Mouse (Mus musculus): ENCODE data around the gene Fezf1. TPM values are rescaled to one million over a fixed set of nuclear protein-coding genes. Genes with fewer than 3 reads are reported as not detected.

Fezf1 gene
- 34.9 and 37.0 TPM in 2 replicates for polyA plus RNA-seq (2014; fragmentation: Nextera tagmentation; extraction: Ambion mirVana)

DNA sequence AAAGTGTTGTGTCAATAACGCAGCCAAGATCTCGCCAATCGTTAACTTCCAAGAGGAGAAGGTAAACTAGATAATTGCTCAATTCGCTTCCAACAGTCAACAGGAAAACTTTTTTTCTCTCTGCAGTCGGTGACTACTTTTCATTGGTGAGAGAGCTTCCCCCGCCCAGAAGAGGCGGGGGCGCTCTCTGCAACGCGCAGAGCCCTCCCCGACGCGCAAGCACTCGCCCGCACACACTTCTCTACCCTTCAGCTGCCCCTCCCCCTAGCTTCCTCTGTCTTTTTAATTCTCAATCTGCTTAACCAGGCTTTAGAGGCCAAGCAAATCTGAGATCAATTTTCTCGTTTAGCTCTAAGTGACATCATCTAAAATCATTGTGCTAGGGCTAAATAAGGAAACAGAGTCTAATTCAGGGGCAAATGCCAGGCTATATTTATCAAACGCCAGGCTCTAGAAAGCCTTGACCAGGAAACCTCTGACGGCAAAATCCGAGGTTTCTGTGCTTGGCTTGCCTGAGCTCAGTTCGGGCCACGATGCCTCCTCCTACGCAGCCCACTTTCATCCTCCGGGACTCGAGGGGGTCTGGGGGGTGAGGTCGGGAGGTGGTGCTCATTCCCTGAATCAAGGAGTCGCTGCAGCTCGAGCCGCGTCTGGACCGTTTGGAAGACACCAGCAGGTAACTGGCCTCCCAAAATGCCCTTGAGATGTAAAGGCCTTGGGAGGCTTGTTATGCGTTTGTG, at the start of gene Fezf1:
TSS of gene Fezf1 (minus strand) at position 50 of the 740 bp plus-strand sequence.
- DNase-seq (ENCODE audit: low spot score) (peak; percentile 83), ATAC-seq (replicated peaks; ENCODE audit: low FRiP score) (peak; percentile 84)
- H3K9ac ChIP-seq (ENCODE audit: low read length) = peak within 1 kb of the TSS; percentile 91
- no peaks in the 10 kb centered on the region for H3K36me3 ChIP-seq (ENCODE audit: control insufficient read depth, insufficient read depth, low read length)
- H3K4me2 ChIP-seq (ENCODE audit: low read depth, low read length, severe bottlenecking) = peak within 1 kb of the TSS; percentile 75
- WGBS = under 1% methylated on average over 31 of the region's 31 CpGs
- H3K27ac ChIP-seq (ENCODE audit: low read depth, low read length) = peak within 1 kb of the TSS; percentile 94
- H3K9me3 ChIP-seq (ENCODE audit: control insufficient read depth, low read length) = no peaks in the 10 kb centered on the region
- H3K4me1 ChIP-seq (replicated peaks; ENCODE audit: control insufficient read depth, insufficient read depth, low read length) = peaks cover 12% of the 10 kb centered on the region; the same call in 1 of the 2 replicates
- H3K27me3 ChIP-seq (ENCODE audit: control insufficient read depth, insufficient read depth, low read length) = peaks cover 11% of the 10 kb centered on the region
- H3K4me3 ChIP-seq (ENCODE audit: low read depth, low read length) = peak within 1 kb of the TSS; percentile 66

DNA sequence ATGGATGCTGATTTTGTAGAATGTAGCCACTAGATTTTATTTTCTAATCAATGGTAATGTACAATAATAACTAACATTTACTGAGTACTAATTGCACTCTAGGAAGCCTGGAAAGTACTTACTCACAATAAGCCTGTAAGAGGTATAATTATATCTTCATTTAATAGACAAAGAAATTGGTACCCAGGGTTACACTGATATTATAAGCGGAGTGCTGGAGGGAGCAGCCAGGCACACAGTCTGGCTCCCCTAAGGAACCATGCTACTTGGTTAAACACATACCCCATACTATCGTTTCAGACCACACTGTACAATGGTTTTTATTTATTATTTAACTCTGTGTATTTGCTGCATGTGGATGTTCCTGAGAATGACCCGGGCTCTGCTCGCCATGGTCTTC, 46.5 kb upstream of the Fezf1 start:
- no peaks in the 10 kb centered on the region for H3K27me3 ChIP-seq (ENCODE audit: control insufficient read depth, insufficient read depth, low read length)
- DNase-seq (ENCODE audit: low spot score) (no peak), ATAC-seq (replicated peaks; ENCODE audit: low FRiP score) (no peak)
- 90% methylated on average over 4 of the region's 4 CpGs for WGBS
- 0 out of 2 replicates have a peak, but pooled peaks cover 2% of the 10 kb centered on the region for H3K4me1 ChIP-seq (replicated peaks; ENCODE audit: control insufficient read depth, insufficient read depth, low read length)
- no peaks in the 10 kb centered on the region for H3K36me3 ChIP-seq (ENCODE audit: control insufficient read depth, insufficient read depth, low read length)
- no peak overlapping the region for H3K4me2 ChIP-seq (ENCODE audit: low read depth, low read length, severe bottlenecking)
- no peak overlapping the region for H3K9ac ChIP-seq (ENCODE audit: low read length)
- H3K4me3 ChIP-seq (ENCODE audit: low read depth, low read length) = no peak overlapping the region
- no peak overlapping the region for H3K27ac ChIP-seq (ENCODE audit: low read depth, low read length)
- H3K9me3 ChIP-seq (ENCODE audit: control insufficient read depth, low read length) = no peaks in the 10 kb centered on the region

- Histone ChIP-seq H3K9ac (ENCODE audit: low read length) (no peak overlapping the region), H3K4me3 (ENCODE audit: low read depth, low read length) (no peak overlapping the region), H3K27ac (ENCODE audit: low read depth, low read length) (no peak overlapping the region), H3K4me2 (ENCODE audit: low read depth, low read length, severe bottlenecking) (no peak overlapping the region), H3K9me3 (ENCODE audit: control insufficient read depth, low read length) (no peaks in the 10 kb centered on the region), H3K36me3 (ENCODE audit: control insufficient read depth, insufficient read depth, low read length) (no peaks in the 10 kb centered on the region), H3K27me3 (ENCODE audit: control insufficient read depth, insufficient read depth, low read length) (no peaks in the 10 kb centered on the region), H3K4me1 (replicated peaks; ENCODE audit: control insufficient read depth, insufficient read depth, low read length) (0 out of 2 replicates have a peak, but pooled peaks cover 2% of the 10 kb centered on the region)
- WGBS = 92% methylated on average over 4 of the region's 4 CpGs
- ATAC-seq (replicated peaks; ENCODE audit: low FRiP score) (no peak), DNase-seq (ENCODE audit: low spot score) (no peak)
Measured at GRCm38 (mm10) chr6:23288752-23289151, 40.6 kb upstream of the Fezf1 start.

DNA sequence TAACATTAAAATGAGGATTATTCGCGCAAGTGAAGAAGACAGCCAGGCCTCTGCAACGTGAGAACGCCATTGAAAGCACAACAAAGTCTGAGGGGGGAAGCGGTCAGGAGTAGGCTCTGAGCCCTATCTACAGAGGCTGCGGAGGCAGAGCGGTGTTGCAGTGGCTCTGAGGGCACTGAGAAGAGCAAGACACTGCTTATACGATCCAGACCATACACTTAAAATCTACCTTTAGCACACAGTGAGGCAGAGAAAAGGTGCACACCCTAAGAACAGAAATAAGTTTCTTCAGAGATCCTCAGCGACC, 33.3 kb upstream of the Fezf1 start:
- H3K9ac ChIP-seq (ENCODE audit: low read length) = no peak overlapping the region
- H3K27me3 ChIP-seq (ENCODE audit: control insufficient read depth, insufficient read depth, low read length) = peaks cover 8% of the 10 kb centered on the region; the same call in 1 of the 2 replicates
- peak overlapping the region; percentile 25; the same call in 1 of the 2 replicates for H3K4me2 ChIP-seq (ENCODE audit: low read depth, low read length, severe bottlenecking)
- DNase-seq (ENCODE audit: low spot score) = peak; percentile 60
- WGBS = 14% methylated on average over 9 of the region's 9 CpGs
- no peaks in the 10 kb centered on the region for H3K9me3 ChIP-seq (ENCODE audit: control insufficient read depth, low read length)
- ATAC-seq (replicated peaks; ENCODE audit: low FRiP score) = peak; percentile 62
- peak overlapping the region; percentile 34; the same call in 1 of the 2 replicates for H3K27ac ChIP-seq (ENCODE audit: low read depth, low read length)
- H3K36me3 ChIP-seq (ENCODE audit: control insufficient read depth, insufficient read depth, low read length) = no peaks in the 10 kb centered on the region
- no peak overlapping the region for H3K4me3 ChIP-seq (ENCODE audit: low read depth, low read length)
- peaks cover 7% of the 10 kb centered on the region; the same call in 1 of the 2 replicates for H3K4me1 ChIP-seq (replicated peaks; ENCODE audit: control insufficient read depth, insufficient read depth, low read length)

DNA sequence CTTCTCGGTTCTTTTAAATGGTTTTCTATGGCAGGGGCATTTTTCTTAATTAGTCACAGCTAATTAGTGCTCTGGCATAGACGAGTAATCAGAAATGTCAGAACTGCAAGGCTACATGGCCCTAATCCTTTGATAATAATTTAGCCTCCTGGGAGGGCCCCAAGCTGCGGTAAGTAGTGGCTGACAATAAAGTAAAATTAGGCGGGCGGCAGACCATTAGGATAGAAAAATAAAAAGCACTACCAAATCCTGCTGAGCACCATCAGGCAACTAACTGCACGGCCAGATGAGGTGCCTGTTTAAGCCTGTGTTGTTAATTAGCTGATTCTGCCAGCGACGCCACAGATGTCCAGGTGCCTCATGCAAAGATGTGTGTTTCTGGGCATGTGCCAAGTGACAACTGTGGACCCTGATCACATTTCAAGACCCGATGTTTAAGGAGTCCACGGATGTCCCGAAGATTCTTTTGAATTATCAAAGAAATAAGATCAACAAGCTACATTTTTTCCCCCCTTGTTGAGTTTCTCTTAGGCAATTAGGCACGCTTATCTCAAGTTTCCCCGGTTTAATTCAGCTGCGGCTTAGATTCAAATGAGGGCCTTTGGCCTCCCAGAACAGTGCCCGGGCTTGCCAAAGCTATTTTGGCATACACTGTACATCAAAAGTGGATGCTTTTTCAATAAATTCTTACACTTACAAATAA, 32.8 kb upstream of the Fezf1 start:
- Histone ChIP-seq H3K27me3 (ENCODE audit: control insufficient read depth, insufficient read depth, low read length) (peaks cover 10% of the 10 kb centered on the region; the same call in 1 of the 2 replicates), H3K9ac (ENCODE audit: low read length) (no peak overlapping the region), H3K4me2 (ENCODE audit: low read depth, low read length, severe bottlenecking) (peak overlapping the region; percentile 25; the same call in 1 of the 2 replicates), H3K27ac (ENCODE audit: low read depth, low read length) (peak overlapping the region; percentile 34; the same call in 1 of the 2 replicates), H3K4me1 (replicated peaks; ENCODE audit: control insufficient read depth, insufficient read depth, low read length) (peaks cover 7% of the 10 kb centered on the region; the same call in 1 of the 2 replicates), H3K36me3 (ENCODE audit: control insufficient read depth, insufficient read depth, low read length) (no peaks in the 10 kb centered on the region), H3K4me3 (ENCODE audit: low read depth, low read length) (no peak overlapping the region), H3K9me3 (ENCODE audit: control insufficient read depth, low read length) (no peaks in the 10 kb centered on the region)
- peak; percentile 84 for DNase-seq (ENCODE audit: low spot score)
- ATAC-seq (replicated peaks; ENCODE audit: low FRiP score) = peak; percentile 92
- 7% methylated on average over 15 of the region's 15 CpGs for whole genome bisulfite sequencing

GRCm38 (mm10) chr6:23273483-23273882, 25.3 kb upstream of the Fezf1 start:
- no peak overlapping the region for H3K27ac ChIP-seq (ENCODE audit: low read depth, low read length)
- peak; percentile 51 for ATAC-seq (replicated peaks; ENCODE audit: low FRiP score)
- 18% methylated on average over 4 of the region's 4 CpGs for WGBS

GRCm38 (mm10) chr6:23272979-23273378, 24.8 kb upstream of the Fezf1 start:
- Histone ChIP-seq H3K27me3 (ENCODE audit: control insufficient read depth, insufficient read depth, low read length) (peaks cover 10% of the 10 kb centered on the region; the same call in 1 of the 2 replicates), H3K4me1 (replicated peaks; ENCODE audit: control insufficient read depth, insufficient read depth, low read length) (peaks cover 17% of the 10 kb centered on the region), H3K9me3 (ENCODE audit: control insufficient read depth, low read length) (no peaks in the 10 kb centered on the region), H3K4me2 (ENCODE audit: low read depth, low read length, severe bottlenecking) (peak overlapping the region; percentile 32; the same call in 1 of the 2 replicates), H3K27ac (ENCODE audit: low read depth, low read length) (peak overlapping the region; percentile 58), H3K36me3 (ENCODE audit: control insufficient read depth, insufficient read depth, low read length) (no peaks in the 10 kb centered on the region), H3K9ac (ENCODE audit: low read length) (no peak overlapping the region), H3K4me3 (ENCODE audit: low read depth, low read length) (0 out of 2 replicates have a peak overlapping the region, but pooled peaks have one; percentile 7)
- peak; percentile 95 for ATAC-seq (replicated peaks; ENCODE audit: low FRiP score)
- DNase-seq (ENCODE audit: low spot score) = peak; percentile 84
- 1% methylated on average over 11 of the region's 11 CpGs for WGBS

More at GRCm38 (mm10) chr6:23273483-23273882, 25.3 kb upstream of the Fezf1 start:
- H3K4me3 ChIP-seq (ENCODE audit: low read depth, low read length) = no peak overlapping the region
- H3K27me3 ChIP-seq (ENCODE audit: control insufficient read depth, insufficient read depth, low read length) = peaks cover 7% of the 10 kb centered on the region; the same call in 1 of the 2 replicates
- H3K36me3 ChIP-seq (ENCODE audit: control insufficient read depth, insufficient read depth, low read length) = no peaks in the 10 kb centered on the region
- DNase-seq (ENCODE audit: low spot score) = no peak
- no peak overlapping the region for H3K9ac ChIP-seq (ENCODE audit: low read length)
- H3K4me1 ChIP-seq (replicated peaks; ENCODE audit: control insufficient read depth, insufficient read depth, low read length) = peaks cover 17% of the 10 kb centered on the region
- H3K9me3 ChIP-seq (ENCODE audit: control insufficient read depth, low read length) = no peaks in the 10 kb centered on the region
- H3K4me2 ChIP-seq (ENCODE audit: low read depth, low read length, severe bottlenecking) = no peak overlapping the region; the same call in 1 of the 2 replicates

GRCm38 (mm10) chr6:23272542-23272941, 24.4 kb upstream of the Fezf1 start:
- DNase-seq (ENCODE audit: low spot score) = no peak
- Histone ChIP-seq H3K27me3 (ENCODE audit: control insufficient read depth, insufficient read depth, low read length) (peaks cover 9% of the 10 kb centered on the region; the same call in 1 of the 2 replicates), H3K36me3 (ENCODE audit: control insufficient read depth, insufficient read depth, low read length) (no peaks in the 10 kb centered on the region), H3K4me3 (ENCODE audit: low read depth, low read length) (no peak overlapping the region), H3K27ac (ENCODE audit: low read depth, low read length) (peak overlapping the region; percentile 58), H3K9me3 (ENCODE audit: control insufficient read depth, low read length) (no peaks in the 10 kb centered on the region), H3K4me2 (ENCODE audit: low read depth, low read length, severe bottlenecking) (peak overlapping the region; percentile 32; the same call in 1 of the 2 replicates), H3K4me1 (replicated peaks; ENCODE audit: control insufficient read depth, insufficient read depth, low read length) (peaks cover 17% of the 10 kb centered on the region), H3K9ac (ENCODE audit: low read length) (no peak overlapping the region)
- peak; percentile 29 for ATAC-seq (replicated peaks; ENCODE audit: low FRiP score)
- 2% methylated on average over 7 of the region's 7 CpGs for WGBS
